Mouse (Mus musculus) thymus, adult 2 months (tissue): ENCODE data around the gene Spib.

Experiments used
- CTCF ChIP-seq: fragments of 200-500 bp; IDR thresholded peaks from 2 replicates; pipeline ENCODE4 v1.5.1; 2012; ENCODE audit warnings: mild to moderate bottlenecking, control low read depth, low read length, moderate library complexity, borderline replicate concordance; ENCODE audit not compliant: control insufficient read depth, poor library complexity, insufficient read depth; ENCODE audit errors: extremely low read depth
- POLR2A ChIP-seq: fragments of 200-500 bp; IDR thresholded peaks from 2 replicates; pipeline ENCODE4 v1.6.1; 2012; ENCODE audit warnings: mild to moderate bottlenecking, low read length, control low read depth, moderate library complexity; ENCODE audit not compliant: control insufficient read depth, poor library complexity, insufficient read depth; ENCODE audit errors: extremely low read depth

DNA sequence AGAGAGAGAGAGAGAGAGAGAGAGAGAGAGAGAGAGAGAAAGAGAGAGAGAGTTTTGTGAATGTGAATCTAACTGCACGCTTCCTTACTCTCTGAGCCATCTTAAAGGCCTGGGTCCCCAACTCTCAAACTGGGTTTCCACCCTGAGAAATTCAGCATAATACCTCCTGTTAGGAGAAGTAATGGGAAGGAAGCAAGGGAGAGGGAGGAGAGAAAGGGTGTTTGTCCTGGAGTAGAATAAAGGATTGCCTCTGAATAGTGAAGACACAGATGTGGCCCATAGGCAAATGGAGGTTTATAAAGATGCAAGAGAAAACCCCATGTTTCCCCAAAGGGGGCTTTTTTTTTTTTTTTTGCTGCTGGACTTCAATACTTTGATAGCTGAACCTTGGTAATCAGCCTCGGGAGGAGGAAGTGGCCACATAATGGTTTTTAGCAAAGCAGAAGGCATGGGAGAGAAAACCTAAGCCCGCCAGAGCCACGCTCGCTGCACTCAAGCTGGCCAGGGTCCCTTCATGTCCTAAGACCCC lies 41.1 kb upstream of the Spib start:
- TF ChIP-seq CTCF (no peak), POLR2A (no peak)
